Mouse (Mus musculus) T-helper 2 cell (primary cell): Measurements from ENCODE around the gene Cks1b.

ENCODE experiments used
- in situ Hi-C: fragments of 300-600 bp; cut with MboI, MseI; formaldehyde crosslinking; loops from one replicate; pipeline ENCODE4 v1.15.1; 2025; ENCODE audit warnings: high pct_unique_total_duplicates

Gene Cks1b

DNA sequence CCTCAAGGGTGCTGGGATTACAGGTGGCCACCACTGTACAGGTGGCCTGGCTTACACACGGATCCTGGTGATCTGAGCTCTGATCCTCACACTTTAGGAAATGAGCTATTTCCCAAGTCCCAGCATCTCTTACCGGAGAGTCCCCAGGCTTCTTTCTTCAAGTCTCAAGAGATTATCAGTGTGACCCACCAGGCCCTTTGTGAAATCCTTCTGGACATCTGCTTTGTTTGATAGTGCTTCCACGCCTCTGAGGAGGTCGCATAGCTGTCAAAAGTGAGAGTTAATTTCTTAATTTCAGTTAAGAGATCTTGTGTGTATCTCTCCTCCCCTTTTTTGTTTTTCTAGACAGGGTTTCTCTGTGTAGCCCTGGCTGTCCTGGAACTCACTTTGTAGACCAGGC is 7.7 kb upstream of the Cks1b start:
- in situ Hi-C loops: no loop called here

DNA sequence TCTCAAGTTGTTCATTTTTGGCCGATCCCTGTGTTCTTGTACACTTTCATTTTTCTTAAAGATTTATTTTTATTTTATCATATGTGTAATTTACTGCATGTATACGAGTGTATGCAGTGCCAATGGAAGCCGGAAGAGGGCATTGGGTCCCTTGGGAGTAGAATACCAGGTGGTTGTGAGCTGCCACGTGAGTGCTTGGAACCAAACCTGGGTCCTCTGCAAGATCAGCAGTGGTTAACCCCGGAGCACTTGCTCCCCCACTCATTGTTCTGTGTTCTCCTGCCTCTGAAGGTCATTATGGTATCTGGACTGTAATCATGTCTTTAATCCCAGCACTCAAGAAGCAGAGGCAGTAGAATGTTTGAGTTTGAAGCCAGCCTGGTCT is 7.0 kb upstream of the Cks1b start:
- in situ Hi-C loops: no loop called here

DNA sequence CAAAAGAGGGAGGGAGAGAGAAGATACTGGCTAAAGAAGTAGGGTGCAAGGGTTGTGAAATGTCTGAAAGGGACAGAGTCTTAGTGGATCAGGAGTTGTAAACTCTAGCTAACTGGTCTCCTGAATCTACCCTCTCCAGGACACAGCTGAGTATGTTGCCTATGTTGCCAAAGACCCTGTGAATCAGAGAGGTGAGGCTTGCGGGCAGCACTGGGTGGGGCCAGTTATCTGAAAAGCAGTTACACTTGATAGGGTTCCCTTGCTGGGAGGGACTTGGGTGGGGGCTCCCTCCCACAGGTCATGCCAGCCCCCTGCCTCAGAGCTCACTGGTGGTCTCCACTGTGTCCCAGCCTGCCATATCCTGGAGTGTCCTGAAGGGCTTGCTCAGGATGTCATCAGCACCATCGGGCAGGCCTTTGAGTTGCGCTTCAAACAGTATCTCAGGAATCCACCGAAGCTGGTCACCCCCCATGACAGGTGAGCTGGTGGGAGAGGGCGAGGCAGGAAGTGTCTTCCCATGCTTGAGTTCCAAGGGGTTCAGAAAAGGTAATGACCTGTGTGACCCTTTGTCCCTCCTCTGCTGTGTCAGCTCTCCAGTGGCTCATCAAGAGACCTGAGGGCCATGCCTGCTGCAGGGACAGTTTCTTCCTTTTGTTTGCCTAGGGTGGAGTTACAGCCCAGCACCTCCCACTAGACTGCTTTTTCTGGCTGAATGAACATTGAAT is 6.4 kb upstream of the Cks1b start:
- in situ Hi-C loops: no loop called here

DNA sequence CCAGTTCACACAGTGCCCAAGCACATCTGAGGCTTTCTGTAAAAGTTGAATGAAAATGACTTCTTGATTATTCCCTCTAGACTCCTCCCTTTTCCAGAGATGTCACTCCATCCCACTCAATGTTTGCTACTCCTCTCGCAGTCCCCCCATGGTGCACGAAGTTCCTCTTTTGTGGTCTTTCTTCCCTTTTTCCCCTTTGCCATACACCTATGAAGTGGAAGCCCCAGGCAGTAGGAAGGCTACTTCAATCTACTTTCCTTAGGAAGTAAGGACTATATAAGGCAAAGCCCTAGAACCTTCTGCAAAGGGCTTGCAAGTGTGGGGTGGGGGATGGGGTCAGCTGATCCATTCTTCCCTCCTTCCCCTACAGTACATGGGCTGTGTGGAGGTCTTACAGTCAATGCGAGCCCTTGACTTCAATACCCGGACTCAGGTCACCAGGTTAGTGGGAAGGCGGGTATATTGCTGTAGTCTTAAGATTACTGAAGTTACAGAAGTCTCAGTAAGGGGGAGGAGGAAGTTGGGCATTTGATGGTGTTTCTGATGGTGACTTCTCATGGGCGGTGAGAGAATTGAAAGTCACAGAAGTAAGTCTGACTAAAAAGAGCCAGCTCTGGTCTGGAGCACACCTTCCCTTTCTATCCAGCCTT is 4.5 kb upstream of the Cks1b start:
- in situ Hi-C loops: no loop called here

DNA sequence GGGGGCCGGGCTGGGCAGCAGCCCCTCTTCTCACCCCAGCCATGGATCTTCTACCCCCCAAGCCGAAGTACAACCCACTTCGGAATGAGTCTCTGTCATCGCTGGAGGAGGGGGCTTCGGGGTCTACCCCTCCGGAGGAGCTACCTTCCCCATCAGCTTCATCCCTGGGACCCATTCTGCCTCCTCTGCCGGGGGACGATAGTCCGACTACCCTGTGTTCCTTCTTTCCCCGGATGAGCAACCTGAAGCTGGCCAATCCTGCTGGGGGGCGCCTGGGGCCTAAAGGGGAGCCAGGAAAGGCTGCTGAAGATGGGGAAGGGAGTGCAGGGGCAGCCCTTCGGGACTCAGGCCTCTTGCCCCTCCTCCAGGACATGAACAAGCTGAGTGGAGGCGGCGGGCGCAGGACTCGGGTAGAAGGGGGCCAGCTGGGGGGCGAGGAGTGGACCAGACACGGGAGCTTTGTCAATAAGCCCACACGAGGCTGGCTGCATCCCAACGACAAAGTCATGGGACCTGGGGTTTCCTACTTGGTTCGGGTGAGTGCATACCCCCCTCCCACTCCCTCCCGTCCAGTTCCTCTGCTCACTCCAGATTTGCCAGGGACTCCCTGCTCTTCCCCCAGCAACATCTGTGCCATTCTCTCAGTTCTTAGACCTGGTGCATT is 3.8 kb upstream of the Cks1b start:
- in situ Hi-C loops: no loop called here

DNA sequence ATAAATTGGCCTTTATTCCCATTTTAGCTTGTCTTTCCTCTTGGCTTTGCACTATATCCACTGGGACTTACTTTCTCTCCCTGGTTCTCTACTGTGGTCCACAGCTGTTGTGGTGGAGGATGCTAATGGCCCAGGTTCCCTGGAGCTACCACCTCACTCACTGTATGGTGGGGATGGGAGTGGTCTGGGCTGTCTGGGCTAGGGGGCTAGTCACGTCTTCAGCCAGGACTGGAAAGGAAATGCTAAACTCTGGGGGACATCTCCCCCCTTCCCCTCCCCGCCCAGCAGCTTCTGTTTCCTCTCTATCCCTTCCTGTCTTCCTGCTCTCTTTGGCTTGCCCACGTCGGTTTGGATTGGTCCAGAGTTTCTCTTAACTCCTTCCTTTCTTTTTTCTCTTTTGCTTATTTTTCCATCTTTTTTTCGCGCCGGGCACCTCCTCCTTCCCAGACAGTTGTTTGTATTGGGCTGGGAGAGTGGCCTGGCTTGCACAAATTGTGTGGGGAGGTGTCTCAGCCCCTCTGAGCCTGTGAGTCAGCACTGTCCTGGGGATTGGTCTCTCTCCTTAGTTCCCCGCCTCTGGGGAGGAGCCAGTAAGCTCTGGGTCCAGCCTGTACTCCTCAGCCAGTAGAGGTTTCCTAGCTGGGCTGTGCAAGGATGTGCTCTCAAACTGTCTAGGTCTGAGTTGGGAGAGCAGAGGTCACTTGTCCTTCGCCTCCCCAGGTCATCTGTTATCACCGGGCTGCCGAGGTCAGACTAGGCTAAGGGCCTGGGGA is 3.0 kb upstream of the Cks1b start:
- in situ Hi-C loops: no loop called here

DNA sequence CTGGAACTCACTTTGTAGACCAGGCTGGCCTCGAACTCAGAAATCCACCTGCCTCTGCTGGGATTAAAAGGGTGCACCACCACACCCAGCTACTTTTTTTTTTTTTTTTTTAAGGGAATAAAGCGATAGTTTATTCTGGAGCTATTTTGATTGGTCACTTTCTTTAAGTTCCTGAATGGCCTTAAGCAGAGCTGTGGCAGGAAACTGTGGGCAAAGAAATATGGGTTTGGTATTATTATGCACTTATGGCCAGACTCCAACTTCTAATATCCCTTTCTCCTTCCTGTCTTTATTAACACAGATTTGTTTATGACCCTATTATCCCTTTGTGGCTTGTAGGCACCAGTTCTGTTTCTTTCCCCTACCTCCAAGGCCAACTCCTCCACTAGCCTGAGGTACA is 2.2 kb upstream of the Cks1b start:
- in situ Hi-C loops: no loop called here

DNA sequence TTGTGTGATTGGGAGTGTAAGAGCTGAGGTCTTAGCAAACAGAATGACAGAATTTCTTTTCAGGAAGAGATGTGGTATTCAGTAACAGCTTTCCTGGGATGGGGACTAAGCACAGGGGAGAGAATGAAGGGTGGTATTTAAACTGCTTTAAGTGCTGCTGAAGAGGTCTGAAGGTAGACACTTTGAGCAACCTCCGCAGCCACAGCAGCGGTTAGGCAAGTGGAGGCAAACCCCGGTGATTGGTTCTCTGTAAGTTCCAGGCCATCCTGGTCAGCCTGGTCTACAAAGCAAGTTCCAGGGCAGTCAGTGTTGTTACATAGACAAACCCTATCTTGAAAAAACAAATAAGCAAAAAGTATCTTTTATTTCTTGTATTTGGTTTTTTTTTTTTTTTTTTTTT is 1.8 kb upstream of the Cks1b start:
- in situ Hi-C loops: no loop called here

DNA sequence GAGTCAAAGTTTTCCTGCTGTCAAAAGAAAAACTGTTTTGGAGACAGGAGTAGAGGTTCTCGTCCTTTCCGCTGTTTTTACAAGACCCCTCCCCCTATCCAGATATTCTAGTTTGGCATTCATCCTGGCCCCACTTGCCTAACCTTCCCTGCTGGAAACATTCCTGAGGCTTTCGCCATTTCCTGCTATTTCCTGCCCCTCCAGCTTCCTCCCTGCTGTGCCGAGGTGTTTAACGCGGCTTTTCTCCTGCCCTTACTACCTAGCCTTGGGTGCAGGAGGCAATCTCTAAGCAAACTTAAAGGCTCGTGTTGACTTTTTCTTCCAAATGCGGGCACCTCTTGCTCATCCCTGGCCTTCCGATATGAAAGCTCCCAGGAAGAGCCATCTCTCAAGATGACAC is 1.4 kb upstream of the Cks1b start:
- in situ Hi-C loops: no loop called here

DNA sequence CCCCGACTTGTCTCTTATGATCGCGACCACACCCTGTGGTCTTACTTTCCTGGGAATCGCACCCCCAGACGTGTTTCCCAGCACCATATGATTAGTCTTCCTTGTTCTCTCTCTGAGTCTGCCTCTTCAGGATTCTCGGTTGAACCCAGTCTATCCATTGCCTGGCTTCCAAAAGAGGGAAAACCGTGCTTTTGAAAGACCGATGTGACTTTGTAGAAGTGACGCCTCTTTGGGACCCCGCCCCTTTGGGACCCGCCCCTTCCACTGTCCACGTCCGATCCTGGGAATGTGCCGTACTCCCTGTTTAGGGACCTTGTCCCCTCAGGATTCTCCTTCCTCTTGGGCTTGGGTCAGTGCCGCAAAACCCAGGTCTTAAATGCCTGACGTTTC is 673 bp upstream of the Cks1b start:
- in situ Hi-C loops: no loop called here

DNA sequence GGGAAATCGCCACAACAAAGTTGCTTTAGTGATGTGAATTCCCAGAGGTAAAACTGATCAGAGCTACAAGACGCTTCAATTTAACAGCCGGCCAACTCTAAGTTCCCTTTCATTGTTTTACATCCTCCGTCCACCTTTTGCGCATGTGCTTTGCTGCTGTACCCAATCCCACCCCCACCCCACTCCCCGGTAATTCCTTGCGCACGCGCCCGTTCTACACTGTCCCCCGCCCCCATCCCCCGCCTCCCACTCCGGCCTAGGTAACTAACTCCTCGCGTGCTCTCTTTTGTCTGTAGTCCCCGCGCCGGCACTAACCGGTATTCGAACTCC is 378 bp downstream of the Cks1b start:
- in situ Hi-C loops: no loop called here

DNA sequence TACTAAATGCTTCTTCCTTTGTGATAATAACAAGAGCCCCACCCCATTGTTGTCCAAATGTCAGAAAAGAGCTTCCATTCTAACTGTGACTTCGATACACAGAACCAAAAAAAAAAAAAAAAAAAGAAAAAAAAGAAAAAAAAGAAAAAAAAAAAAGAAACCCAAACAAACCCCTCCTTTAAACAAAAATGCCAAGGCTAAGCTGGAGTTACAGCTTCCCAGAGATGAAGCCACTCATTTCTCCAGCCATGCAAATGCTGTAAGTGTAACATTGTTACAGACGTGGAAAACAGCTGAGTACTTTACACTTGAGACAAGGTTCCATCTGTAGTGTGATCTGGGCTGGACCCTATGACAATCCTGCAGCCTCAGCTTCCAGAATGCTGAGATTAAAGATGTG is 1.1 kb downstream of the Cks1b start:
- in situ Hi-C loops: no loop called here

DNA sequence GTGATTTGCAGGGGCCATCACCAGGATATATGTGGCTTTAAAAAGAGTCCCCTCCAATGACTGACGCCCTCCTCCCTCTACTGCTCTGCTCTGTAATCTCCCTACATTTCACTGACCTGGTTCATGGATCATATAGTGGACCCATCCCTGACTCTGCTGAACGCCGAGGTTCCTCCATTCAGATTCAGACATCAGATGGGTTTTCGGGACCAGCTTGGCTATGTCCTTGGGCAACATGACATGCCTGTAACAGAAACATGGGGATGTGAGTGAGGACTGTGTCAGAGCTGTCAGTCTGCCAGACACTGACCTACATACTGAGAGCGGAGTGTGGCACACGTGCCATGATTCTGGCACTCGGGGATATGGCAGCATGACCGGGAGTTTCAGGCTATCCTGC is 2.0 kb downstream of the Cks1b start:
- in situ Hi-C loops: no loop called here

DNA sequence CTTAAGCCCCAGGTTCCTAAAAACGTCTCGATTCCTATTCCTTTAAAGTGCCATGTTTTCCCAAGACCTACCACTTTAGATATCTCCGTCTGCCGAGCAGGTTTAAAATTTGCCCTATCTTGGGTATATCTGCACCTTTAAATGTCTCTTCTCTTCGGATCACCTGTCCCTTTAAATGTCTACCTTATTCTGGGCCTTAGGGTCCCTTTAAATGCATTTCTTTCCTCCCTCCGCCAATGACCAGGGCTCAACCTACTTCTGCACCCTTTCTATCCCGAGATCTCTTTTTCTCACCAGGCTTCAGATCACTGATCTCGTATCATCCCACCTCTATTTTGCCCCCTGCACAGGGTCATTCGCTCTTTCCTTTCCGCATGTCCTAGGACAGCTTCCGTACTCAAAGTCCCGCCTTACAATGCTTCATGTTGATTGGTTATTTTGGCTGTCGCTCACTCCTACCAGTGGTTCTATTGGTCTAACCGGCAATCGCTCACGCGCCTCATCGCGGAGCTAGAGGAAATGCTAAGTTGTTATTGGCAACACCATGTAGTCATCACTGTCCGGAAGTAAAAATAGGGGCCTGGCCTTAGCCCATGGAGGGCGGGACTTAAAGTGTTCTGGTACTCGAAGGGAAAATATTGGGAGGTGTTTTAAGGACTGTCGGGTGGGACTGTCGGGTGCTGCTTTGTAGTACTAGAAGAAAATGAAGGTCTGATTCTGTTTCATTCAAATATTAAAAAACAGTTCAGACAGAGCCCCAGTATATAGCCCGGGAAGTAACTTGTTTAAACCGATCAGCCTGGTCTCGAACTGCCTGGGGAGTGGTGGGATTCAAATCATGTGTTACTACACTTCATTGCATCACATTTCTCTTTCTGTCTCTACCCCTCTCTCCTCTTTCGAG is 6.4 kb downstream of the Cks1b start, which contains the start of gene Flad1:
Gene Flad1, minus strand, starts transcription at position 381 of the 904 bp plus-strand sequence.
- in situ Hi-C loops: no loop called here

DNA sequence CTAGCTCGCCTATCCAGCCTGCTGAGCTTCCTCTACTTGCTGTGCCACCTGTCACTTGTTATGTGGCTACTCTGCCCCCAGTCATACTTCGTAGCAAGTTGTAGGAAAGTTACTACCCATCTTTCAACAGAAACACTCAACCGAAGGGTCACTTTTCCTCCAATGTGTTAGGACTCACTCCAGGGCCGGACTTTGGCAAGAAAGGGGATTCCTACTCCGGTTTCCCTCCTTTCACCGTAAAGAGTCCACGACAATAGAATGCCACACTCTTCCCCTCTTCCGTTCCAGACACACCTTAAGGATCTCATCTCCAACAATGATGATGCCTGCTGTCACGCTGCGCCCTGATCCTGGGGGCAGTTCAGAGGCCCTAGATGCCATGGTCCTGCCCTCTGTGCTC is 7.3 kb downstream of the Cks1b start:
- in situ Hi-C loops: no loop called here

DNA sequence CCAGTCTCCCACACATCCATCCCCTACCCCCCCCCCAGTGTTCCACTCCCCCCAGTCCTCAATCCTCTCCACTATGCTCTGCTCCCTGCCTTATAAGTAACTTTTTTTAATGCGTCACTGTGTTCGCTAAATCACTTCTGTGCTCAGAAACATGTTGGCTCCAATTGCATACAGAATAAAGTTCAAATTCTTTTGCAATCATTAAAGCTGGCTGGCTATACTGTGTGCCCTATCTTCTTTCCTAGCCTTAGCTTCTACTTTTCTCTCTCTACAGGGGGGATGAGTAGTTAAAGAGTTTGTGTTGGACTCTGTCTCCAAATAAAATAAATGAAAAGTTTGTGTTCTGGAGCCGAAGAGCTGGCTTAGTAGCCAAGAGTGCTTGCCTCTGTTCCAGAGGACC is 8.5 kb downstream of the Cks1b start:
- in situ Hi-C loops: no loop called here

DNA sequence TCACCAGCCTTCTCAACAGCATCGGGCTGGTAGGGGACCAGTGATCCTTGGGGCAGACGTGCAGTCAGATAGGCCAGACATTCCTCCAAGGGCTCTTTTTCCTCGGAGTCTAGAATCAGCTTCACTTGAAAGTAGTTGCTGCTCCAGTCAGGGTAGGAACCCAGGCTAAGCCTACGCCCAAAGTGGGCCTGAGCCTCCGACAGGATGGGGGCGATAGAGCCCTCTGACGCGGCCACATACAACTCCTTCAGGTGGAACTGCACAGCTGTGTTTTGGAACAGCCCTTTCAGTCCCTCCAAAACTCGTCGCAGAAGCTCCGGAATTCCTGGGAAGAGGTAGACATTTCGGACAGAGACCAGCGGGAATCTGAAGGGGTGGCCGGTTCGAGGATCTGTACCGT is 9.7 kb downstream of the Cks1b start:
- in situ Hi-C loops: no loop called here

DNA sequence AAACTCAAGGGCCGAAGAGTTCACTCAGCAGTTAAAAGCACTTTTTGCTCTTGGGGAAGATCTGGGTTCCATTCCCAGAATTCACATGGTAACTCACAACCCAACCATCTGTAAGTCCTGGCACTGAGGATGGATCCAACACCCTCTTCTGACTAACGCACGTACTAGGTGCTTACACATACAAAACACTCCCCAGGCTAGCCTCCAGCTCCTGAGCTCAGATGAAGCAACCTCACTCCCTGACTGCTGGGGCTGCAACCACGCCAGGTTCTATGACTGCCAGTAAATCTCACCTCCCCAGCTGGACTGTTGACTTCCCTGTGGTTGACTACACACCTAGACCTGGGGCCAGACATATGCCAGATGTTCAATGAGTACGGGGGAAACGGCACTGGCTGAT is 11.3 kb downstream of the Cks1b start:
- in situ Hi-C loops: no loop called here

DNA sequence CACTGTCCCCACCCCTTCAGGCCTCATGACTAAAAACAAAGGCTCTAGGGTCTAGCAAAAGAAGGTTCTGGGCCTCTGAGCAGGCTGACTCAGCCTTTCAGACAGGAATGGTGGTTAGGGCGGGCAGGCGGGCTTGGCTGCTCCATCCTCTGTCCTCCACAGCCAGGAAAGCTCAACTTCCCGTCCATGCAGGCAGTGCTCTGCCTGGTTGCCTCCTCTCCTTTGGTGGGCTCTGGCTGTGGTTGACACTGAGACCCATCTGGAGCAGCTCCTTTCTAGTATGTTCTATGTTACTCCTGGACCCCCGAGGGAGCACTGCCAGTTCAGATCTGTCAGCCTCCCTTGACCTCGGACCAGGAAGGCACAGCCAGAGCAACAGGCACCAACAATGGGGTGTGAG is 15.5 kb downstream of the Cks1b start, which contains the start of gene Lenep:
Gene Lenep, minus strand, starts transcription at position 101 of the 400 bp plus-strand sequence.
- in situ Hi-C loops: no loop called here

DNA sequence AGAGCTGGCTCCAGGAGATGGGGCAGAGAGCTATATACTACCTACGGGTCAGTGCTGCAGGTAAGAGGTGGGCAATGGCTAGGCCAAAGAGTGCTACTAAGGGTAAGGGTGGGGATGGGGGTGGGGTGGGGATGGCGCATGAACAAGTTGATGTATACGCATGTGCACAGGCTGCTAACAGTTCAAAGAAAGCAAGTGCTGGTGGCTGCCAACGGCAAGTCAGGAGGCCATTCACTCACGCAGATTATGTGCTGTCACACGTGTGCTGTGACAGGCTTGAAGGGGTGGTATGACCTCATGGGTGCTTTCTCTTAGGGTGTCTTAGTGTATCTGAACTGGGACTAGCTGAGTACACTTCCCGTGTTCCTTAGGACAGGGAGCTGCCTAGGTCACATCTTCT is 16.9 kb downstream of the Cks1b start:
- in situ Hi-C loops: no loop called here

DNA sequence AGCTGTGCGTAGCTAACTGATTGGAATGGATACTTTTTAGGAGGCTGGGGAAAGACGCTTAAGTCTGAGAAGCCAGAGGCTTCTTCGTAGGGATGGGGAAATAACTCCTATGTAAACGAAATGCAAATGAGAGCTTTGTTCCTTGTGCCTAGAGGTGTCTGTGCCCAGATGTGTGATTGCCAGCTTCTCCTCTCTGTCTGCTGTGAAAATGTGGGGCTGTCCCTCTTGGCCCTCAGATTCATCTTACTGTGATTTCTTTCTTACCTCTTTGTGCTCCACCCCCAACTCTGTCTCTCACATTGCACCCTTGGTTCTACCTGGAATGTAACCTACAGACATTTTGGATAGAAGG is 21.6 kb downstream of the Cks1b start:
- in situ Hi-C loops: no loop called here
